Mouse (Mus musculus) lung, adult 2 months (tissue): ENCODE measurements around the gene Ppp1r9a.

Experiments
- CTCF ChIP-seq: fragments of 200-500 bp; IDR thresholded peaks from 2 replicates; pipeline ENCODE4 v1.5.1; 2011; ENCODE audit warnings: mild to moderate bottlenecking, low read length, control low read depth; ENCODE audit not compliant: insufficient read depth
- POLR2A ChIP-seq: fragments of 200-500 bp; IDR thresholded peaks from 2 replicates; pipeline ENCODE4 v1.6.1; 2011; ENCODE audit warnings: low read depth, mild to moderate bottlenecking, control low read depth, low read length, borderline replicate concordance; ENCODE audit errors: extremely low read depth

DNA sequence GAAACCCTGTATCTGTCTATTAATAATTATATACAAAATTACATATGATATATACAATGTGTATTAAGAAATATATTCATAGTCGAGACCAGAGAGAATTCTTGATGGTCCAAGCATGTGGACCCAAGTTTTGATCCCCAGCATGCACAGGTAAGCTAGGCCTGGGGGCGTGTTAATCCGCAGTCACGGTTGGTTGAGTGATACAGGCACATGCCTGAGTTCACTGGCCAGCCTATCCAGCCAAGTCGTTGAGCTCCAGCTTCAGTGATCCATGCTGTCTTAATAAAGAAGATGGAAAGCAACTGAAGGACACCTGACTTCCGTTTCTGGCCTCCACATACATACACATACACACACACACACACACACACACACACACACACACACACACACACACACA, 233.3 kb downstream of the Ppp1r9a start:
- TF ChIP-seq CTCF (no peak), POLR2A (no peak)
